In genomic region chr10:85968157-85968634, GRCm38 (mm10) we compare ENCODE assay signal across 8 mouse cellular contexts. TPM values are rescaled to one million over a fixed set of nuclear protein-coding genes. Genes with fewer than 3 reads are reported as not detected.
A peak's percentile ranks its signal among the peaks of the same experiment; 100 is the strongest.
DNase-seq lines count a peak whose midpoint lies in the region; ATAC-seq and TF ChIP-seq lines count a peak whose summit lies in the region.

No protein-coding gene starts in this region.

- no peak overlapping the region for H3K27ac ChIP-seq in CH12.LX (ENCODE audit: insufficient read depth, low read depth)
- no peak overlapping the region for H3K27ac ChIP-seq in bone marrow macrophage, adult 2 months (ENCODE audit: insufficient read depth, low read depth, low read length)
- no peak overlapping the region for H3K27ac ChIP-seq in embryonic facial prominence, embryonic 14.5 days (replicated peaks; ENCODE audit: low read depth, low read length)
- H3K27ac ChIP-seq in heart, embryonic 10.5 days: no peak overlapping the region
- H3K27ac ChIP-seq in liver, embryonic 13.5 days: no peak overlapping the region
- H3K27ac ChIP-seq in neural tube, embryonic 14.5 days (ENCODE audit: low read depth, low read length): no peak overlapping the region
- no peak overlapping the region for H3K27ac ChIP-seq in testis, adult 2 months (ENCODE audit: control insufficient read depth, insufficient read depth, low read depth, low read length)

- H3K4me1 ChIP-seq in CH12.LX (ENCODE audit: control insufficient read depth in 1 of 2, insufficient read depth in 2 of 2): peaks cover 0 to 11% of the 10 kb centered on the region in 2 experiments; a peak in 2 of 4 replicates
- H3K4me1 ChIP-seq in bone marrow macrophage, adult 2 months (ENCODE audit: control insufficient read depth, insufficient read depth, low read length): peaks cover 4% of the 10 kb centered on the region
- no peaks in the 10 kb centered on the region for H3K4me1 ChIP-seq in embryonic facial prominence, embryonic 14.5 days (ENCODE audit: control insufficient read depth, insufficient read depth, low read length)
- no peaks in the 10 kb centered on the region for H3K4me1 ChIP-seq in heart, embryonic 10.5 days
- no peaks in the 10 kb centered on the region for H3K4me1 ChIP-seq in liver, embryonic 13.5 days (replicated peaks)
- no peaks in the 10 kb centered on the region for H3K4me1 ChIP-seq in neural tube, embryonic 14.5 days (ENCODE audit: control insufficient read depth, insufficient read depth, low read length)
- no peaks in the 10 kb centered on the region; the same call in 1 of the 2 replicates for H3K4me1 ChIP-seq in testis, adult 2 months (ENCODE audit: control insufficient read depth, insufficient read depth, low read length)

- dilution Hi-C loops in CH12.LX (cut with MboI; ENCODE audit: extremely low pct_ligation_motif_present, extremely low pct_unique_long_range_greater_than_20kb, low sequenced_read_pairs): no loop called here

- TF ChIP-seq RAD21 in CH12.LX (IDR thresholded peaks at IDR 0.05; ENCODE audit: low read depth, low read length): peak; percentile 87

- H3K79me2 ChIP-seq in CH12.LX (replicated peaks; ENCODE audit: control insufficient read depth, extremely low read depth, insufficient read depth, poor library complexity, severe bottlenecking): no peaks in the 10 kb centered on the region

- ATAC-seq in embryonic facial prominence, embryonic 14.5 days (ENCODE audit: low read depth): no peak
- ATAC-seq in liver, embryonic 13.5 days (ENCODE audit: low read depth): peak; percentile 41; the same call in 1 of the 2 replicates
- peak; percentile 81 for ATAC-seq in neural tube, embryonic 14.5 days (ENCODE audit: low read depth)

- no peak overlapping the region for H3K4me3 ChIP-seq in CH12.LX (replicated peaks in 1 of 3; ENCODE audit: low read depth in 2 of 3, low read length in 2 of 3, poor library complexity in 1 of 3)
- no peak overlapping the region for H3K4me3 ChIP-seq in bone marrow macrophage, adult 2 months (ENCODE audit: insufficient read depth, low read length)
- H3K4me3 ChIP-seq in embryonic facial prominence, embryonic 14.5 days (ENCODE audit: low read depth, low read length): no peak overlapping the region
- no peak overlapping the region for H3K4me3 ChIP-seq in heart, embryonic 10.5 days
- no peak overlapping the region for H3K4me3 ChIP-seq in liver, embryonic 13.5 days (replicated peaks)
- no peak overlapping the region for H3K4me3 ChIP-seq in neural tube, embryonic 14.5 days (ENCODE audit: low read depth, low read length)
- no peak overlapping the region for H3K4me3 ChIP-seq in testis, adult 2 months (ENCODE audit: control insufficient read depth, low read depth, low read length)

- H3K4me2 ChIP-seq in CH12.LX (ENCODE audit: insufficient read depth, low read depth, poor library complexity, severe bottlenecking): no peak overlapping the region
- no peak overlapping the region for H3K4me2 ChIP-seq in embryonic facial prominence, embryonic 14.5 days (ENCODE audit: low read depth, low read length)
- no peak overlapping the region for H3K4me2 ChIP-seq in liver, embryonic 13.5 days
- no peak overlapping the region for H3K4me2 ChIP-seq in neural tube, embryonic 14.5 days (ENCODE audit: low read depth, low read length)

- WGBS in embryonic facial prominence, embryonic 14.5 days: 13% methylated on average over 7 of the region's 7 CpGs
- 12% methylated on average over 7 of the region's 7 CpGs for WGBS in heart, embryonic 10.5 days
- 11% methylated on average over 7 of the region's 7 CpGs for WGBS in liver, embryonic 13.5 days (ENCODE audit: insufficient replicate concordance)
- WGBS in neural tube, embryonic 14.5 days: 10% methylated on average over 7 of the region's 7 CpGs

- no peaks in the 10 kb centered on the region for H3K9me3 ChIP-seq in CH12.LX (replicated peaks; ENCODE audit: low read length)
- no peaks in the 10 kb centered on the region for H3K9me3 ChIP-seq in embryonic facial prominence, embryonic 14.5 days (ENCODE audit: control insufficient read depth, low read length)
- H3K9me3 ChIP-seq in heart, embryonic 10.5 days: no peaks in the 10 kb centered on the region
- H3K9me3 ChIP-seq in liver, embryonic 13.5 days (replicated peaks): no peaks in the 10 kb centered on the region
- H3K9me3 ChIP-seq in neural tube, embryonic 14.5 days (ENCODE audit: control insufficient read depth, low read length): no peaks in the 10 kb centered on the region

- no peaks in the 10 kb centered on the region for H3K27me3 ChIP-seq in CH12.LX (replicated peaks)
- H3K27me3 ChIP-seq in embryonic facial prominence, embryonic 14.5 days (replicated peaks; ENCODE audit: control insufficient read depth, insufficient read depth, low read length): no peaks in the 10 kb centered on the region
- H3K27me3 ChIP-seq in heart, embryonic 10.5 days (ENCODE audit: insufficient read depth, poor library complexity, severe bottlenecking): 0 out of 2 replicates have a peak, but pooled peaks cover 8% of the 10 kb centered on the region
- no peaks in the 10 kb centered on the region for H3K27me3 ChIP-seq in liver, embryonic 13.5 days
- no peaks in the 10 kb centered on the region for H3K27me3 ChIP-seq in neural tube, embryonic 14.5 days (ENCODE audit: control insufficient read depth, insufficient read depth, low read length)
- H3K27me3 ChIP-seq in testis, adult 2 months (ENCODE audit: control insufficient read depth, insufficient read depth, low read length): no peaks in the 10 kb centered on the region

- TF ChIP-seq CTCF in CH12.LX (conservative IDR thresholded peaks at IDR 0.05 in 1 of 2, IDR thresholded peaks at IDR 0.05 in 1 of 2; ENCODE audit: low read depth in 2 of 2, low read length in 2 of 2): peak; percentile 62 to 85
- TF ChIP-seq CTCF in bone marrow macrophage, adult 2 months (IDR thresholded peaks at IDR 0.05; ENCODE audit: low read depth, low read length): peak; percentile 61
- TF ChIP-seq CTCF in testis, adult 2 months (IDR thresholded peaks at IDR 0.05; ENCODE audit: control insufficient read depth, insufficient read depth, insufficient replicate concordance, low read depth, low read length): peak; percentile 49; the same call in 1 of the 2 replicates

- H3K36me3 ChIP-seq in CH12.LX (replicated peaks in 1 of 2; ENCODE audit: control insufficient read depth in 1 of 2, insufficient read depth in 1 of 2, low read length in 1 of 2): no peaks in the 10 kb centered on the region
- no peaks in the 10 kb centered on the region for H3K36me3 ChIP-seq in embryonic facial prominence, embryonic 14.5 days (ENCODE audit: control insufficient read depth, insufficient read depth, low read length)
- no peaks in the 10 kb centered on the region for H3K36me3 ChIP-seq in heart, embryonic 10.5 days
- no peaks in the 10 kb centered on the region for H3K36me3 ChIP-seq in liver, embryonic 13.5 days
- H3K36me3 ChIP-seq in neural tube, embryonic 14.5 days (ENCODE audit: control insufficient read depth, insufficient read depth, low read length): no peaks in the 10 kb centered on the region
- H3K36me3 ChIP-seq in testis, adult 2 months (ENCODE audit: control insufficient read depth, insufficient read depth, low read length): no peaks in the 10 kb centered on the region

- H3K9ac ChIP-seq in CH12.LX (ENCODE audit: insufficient read depth, low read depth): no peak overlapping the region
- no peak overlapping the region for H3K9ac ChIP-seq in embryonic facial prominence, embryonic 14.5 days (ENCODE audit: low read depth, low read length)
- no peak overlapping the region for H3K9ac ChIP-seq in liver, embryonic 13.5 days
- no peak overlapping the region for H3K9ac ChIP-seq in neural tube, embryonic 14.5 days (replicated peaks; ENCODE audit: low read depth, low read length)

- peak; percentile 62 for DNase-seq in CH12.LX (ENCODE audit: extremely low read depth)
- DNase-seq in embryonic facial prominence, embryonic 14.5 days (ENCODE audit: low spot score): peak; percentile 75
- peak; percentile 88 for DNase-seq in heart, embryonic 10.5 days (ENCODE audit: low spot score)
- DNase-seq in kidney, postnatal 14 days: peak; percentile 89
- DNase-seq in liver, embryonic 13.5 days: peak; percentile 43

- no peak for TF ChIP-seq EP300 in CH12.LX (IDR thresholded peaks at IDR 0.05; ENCODE audit: low read length)

- in situ Hi-C loops in CH12.LX (cut with MboI; ENCODE audit: low pct_ligation_motif_present, low pct_unique_long_range_greater_than_20kb, low sequenced_read_pairs): loop anchor here (5.0 to 25.0 kb wide), 2 partner anchors 84 to 494 kb away; no protein-coding TSS in a partner anchor

- TF ChIP-seq POLR2A in CH12.LX (IDR thresholded peaks at IDR 0.05; ENCODE audit: low read depth, low read length): no peak
- no peak for TF ChIP-seq POLR2A in bone marrow macrophage, adult 2 months (IDR thresholded peaks at IDR 0.05; ENCODE audit: borderline replicate concordance, low read depth, low read length)
- no peak for TF ChIP-seq POLR2A in testis, adult 2 months (IDR thresholded peaks at IDR 0.05; ENCODE audit: control insufficient read depth, low read depth, low read length)

RNA-seq across cellular contexts. Expression of gene Rtcb, which starts 10.6 kb away (rescaled TPM):
- total RNA-seq in CH12.LX (2012; rRNA removed) (192 and 217 TPM in 2 replicates), CH12.LX (2014; rRNA removed) (225 and 249 TPM in 2 replicates)
- polyA plus RNA-seq in CH12.LX (2012; ENCODE audit: insufficient read length, low read depth): 239 and 253 TPM in 2 replicates
- polyA plus RNA-seq in bone marrow macrophage, adult 2 months (2012; ENCODE audit: insufficient read depth, insufficient read length, missing spikeins): 65.4 and 73.0 TPM in 2 replicates
- polyA plus RNA-seq in embryonic facial prominence, embryonic 14.5 days (2014; fragmentation: Nextera tagmentation; extraction: Ambion mirVana): 149 and 174 TPM in 2 replicates
- 155 and 179 TPM in 2 replicates for polyA plus RNA-seq in heart, embryonic 10.5 days (2016; fragmentation: Nextera tagmentation; extraction: Ambion mirVana)
- polyA plus RNA-seq in liver, embryonic 13.5 days (2015; fragmentation: Nextera tagmentation; extraction: Ambion mirVana): 102 and 112 TPM in 2 replicates
- polyA plus RNA-seq in neural tube, embryonic 14.5 days (2014; fragmentation: Nextera tagmentation; extraction: Ambion mirVana): 142 and 159 TPM in 2 replicates
- polyA plus RNA-seq in testis, adult 2 months (2012; rRNA removed): 27.2 and 30.1 TPM in 2 replicates

RNA-seq across cellular contexts. Expression of gene Ascl4, which starts 40.7 kb away (rescaled TPM):
- total RNA-seq in CH12.LX (2012; rRNA removed) (0.13 TPM in 1 of 2 replicates, not detected in the other), CH12.LX (2014; rRNA removed) (not detected in 2 replicates)
- 0.11 TPM in 1 of 2 replicates, not detected in the other for polyA plus RNA-seq in CH12.LX (2012; ENCODE audit: insufficient read length, low read depth)
- polyA plus RNA-seq in bone marrow macrophage, adult 2 months (2012; ENCODE audit: insufficient read depth, insufficient read length, missing spikeins): not detected in 2 replicates
- polyA plus RNA-seq in embryonic facial prominence, embryonic 14.5 days (2014; fragmentation: Nextera tagmentation; extraction: Ambion mirVana): 0.49 and 0.80 TPM in 2 replicates
- polyA plus RNA-seq in heart, embryonic 10.5 days (2016; fragmentation: Nextera tagmentation; extraction: Ambion mirVana): 0.34 TPM in 1 of 2 replicates, not detected in the other
- not detected in 2 replicates for polyA plus RNA-seq in liver, embryonic 13.5 days (2015; fragmentation: Nextera tagmentation; extraction: Ambion mirVana)
- polyA plus RNA-seq in neural tube, embryonic 14.5 days (2014; fragmentation: Nextera tagmentation; extraction: Ambion mirVana): 0.23 and 0.30 TPM in 2 replicates
- 0.14 TPM in 1 of 2 replicates, not detected in the other for polyA plus RNA-seq in testis, adult 2 months (2012; rRNA removed)

RNA-seq across cellular contexts. Expression of gene Bpifc, which starts 43.5 kb away (rescaled TPM):
- not detected in 2 replicates for total RNA-seq in CH12.LX (2012; rRNA removed)
- total RNA-seq in CH12.LX (2014; rRNA removed): not detected in 2 replicates
- 0.15 TPM in 1 of 2 replicates, not detected in the other for polyA plus RNA-seq in CH12.LX (2012; ENCODE audit: insufficient read length, low read depth)
- polyA plus RNA-seq in bone marrow macrophage, adult 2 months (2012; ENCODE audit: insufficient read depth, insufficient read length, missing spikeins): 0.64 TPM in 1 of 2 replicates, not detected in the other
- 1.9 and 2.9 TPM in 2 replicates for polyA plus RNA-seq in embryonic facial prominence, embryonic 14.5 days (2014; fragmentation: Nextera tagmentation; extraction: Ambion mirVana)
- 0.13 TPM in 1 of 2 replicates, not detected in the other for polyA plus RNA-seq in heart, embryonic 10.5 days (2016; fragmentation: Nextera tagmentation; extraction: Ambion mirVana)
- not detected in 2 replicates for polyA plus RNA-seq in liver, embryonic 13.5 days (2015; fragmentation: Nextera tagmentation; extraction: Ambion mirVana)
- not detected in 2 replicates for polyA plus RNA-seq in neural tube, embryonic 14.5 days (2014; fragmentation: Nextera tagmentation; extraction: Ambion mirVana)
- polyA plus RNA-seq in testis, adult 2 months (2012; rRNA removed): 0.13 and 0.38 TPM in 2 replicates

RNA-seq across cellular contexts. Expression of gene Prdm4, which starts 51.3 kb away (rescaled TPM):
- total RNA-seq in CH12.LX (2012; rRNA removed) (19.0 and 21.1 TPM in 2 replicates), CH12.LX (2014; rRNA removed) (23.0 and 23.2 TPM in 2 replicates)
- polyA plus RNA-seq in CH12.LX (2012; ENCODE audit: insufficient read length, low read depth): 26.5 and 27.9 TPM in 2 replicates
- polyA plus RNA-seq in bone marrow macrophage, adult 2 months (2012; ENCODE audit: insufficient read depth, insufficient read length, missing spikeins): 13.9 and 14.2 TPM in 2 replicates
- polyA plus RNA-seq in embryonic facial prominence, embryonic 14.5 days (2014; fragmentation: Nextera tagmentation; extraction: Ambion mirVana): 20.8 and 22.3 TPM in 2 replicates
- 15.3 and 21.5 TPM in 2 replicates for polyA plus RNA-seq in heart, embryonic 10.5 days (2016; fragmentation: Nextera tagmentation; extraction: Ambion mirVana)
- polyA plus RNA-seq in liver, embryonic 13.5 days (2015; fragmentation: Nextera tagmentation; extraction: Ambion mirVana): 5.4 and 6.3 TPM in 2 replicates
- 29.7 and 33.6 TPM in 2 replicates for polyA plus RNA-seq in neural tube, embryonic 14.5 days (2014; fragmentation: Nextera tagmentation; extraction: Ambion mirVana)
- 47.3 and 48.5 TPM in 2 replicates for polyA plus RNA-seq in testis, adult 2 months (2012; rRNA removed)

RNA-seq across cellular contexts. Expression of gene Fbxo7, which starts 53.6 kb away (rescaled TPM):
- 11.4 and 13.1 TPM in 2 replicates for total RNA-seq in CH12.LX (2012; rRNA removed)
- total RNA-seq in CH12.LX (2014; rRNA removed): 16.6 and 18.3 TPM in 2 replicates
- 18.7 and 21.7 TPM in 2 replicates for polyA plus RNA-seq in CH12.LX (2012; ENCODE audit: insufficient read length, low read depth)
- 22.8 and 28.3 TPM in 2 replicates for polyA plus RNA-seq in bone marrow macrophage, adult 2 months (2012; ENCODE audit: insufficient read depth, insufficient read length, missing spikeins)
- 26.1 and 27.9 TPM in 2 replicates for polyA plus RNA-seq in embryonic facial prominence, embryonic 14.5 days (2014; fragmentation: Nextera tagmentation; extraction: Ambion mirVana)
- 22.5 and 28.1 TPM in 2 replicates for polyA plus RNA-seq in heart, embryonic 10.5 days (2016; fragmentation: Nextera tagmentation; extraction: Ambion mirVana)
- 69.0 and 74.3 TPM in 2 replicates for polyA plus RNA-seq in liver, embryonic 13.5 days (2015; fragmentation: Nextera tagmentation; extraction: Ambion mirVana)
- polyA plus RNA-seq in neural tube, embryonic 14.5 days (2014; fragmentation: Nextera tagmentation; extraction: Ambion mirVana): 24.9 and 26.2 TPM in 2 replicates
- 32.4 and 36.8 TPM in 2 replicates for polyA plus RNA-seq in testis, adult 2 months (2012; rRNA removed)
